Mouse (Mus musculus) erythroblast, embryonic 14.5 days (primary cell): ENCODE data around the gene Naa60.

ENCODE experiments used
- GATA1 ChIP-seq: IDR thresholded peaks from 2 replicates; pipeline ENCODE4 v1.6.1; 2012; ENCODE audit warnings: low read length, inconsistent platforms, mixed read lengths
- TAL1 ChIP-seq: IDR thresholded peaks from 3 replicates; pipeline ENCODE4 v1.6.1; 2012; ENCODE audit warnings: low read length, inconsistent platforms, mixed read lengths

DNA sequence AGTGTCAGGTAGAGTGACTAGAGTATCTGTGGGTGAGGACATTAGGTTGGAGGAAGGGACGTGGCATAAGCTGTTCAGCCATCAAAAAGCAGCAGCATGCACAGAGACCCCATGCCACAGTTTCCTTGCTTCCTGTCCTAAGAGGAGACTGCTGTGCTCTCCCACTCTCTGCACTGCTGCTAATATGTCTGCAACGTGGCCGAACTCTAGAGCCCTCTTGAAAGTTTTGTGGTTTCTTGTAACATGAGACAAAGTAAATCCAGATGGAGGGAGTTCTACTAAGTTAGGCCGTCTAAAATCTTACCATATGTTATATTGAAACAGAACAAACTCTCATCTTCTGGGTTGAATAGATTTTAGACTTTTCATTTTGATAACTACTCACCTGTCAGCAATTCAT, 51.8 kb downstream of the Naa60 start:
- TF ChIP-seq TAL1 (no peak), GATA1 (no peak)
